Mouse (Mus musculus) frontal cortex, postnatal 14 days (tissue): ENCODE measurements around the gene Sucla2.

Source experiments
- DNase-seq, 2 experiments: peaks; one replicate each; pipeline ENCODE4 v3.0.0; 2022; ENCODE audit warnings: low spot score in 2 of 2

The Sucla2 gene

DNA sequence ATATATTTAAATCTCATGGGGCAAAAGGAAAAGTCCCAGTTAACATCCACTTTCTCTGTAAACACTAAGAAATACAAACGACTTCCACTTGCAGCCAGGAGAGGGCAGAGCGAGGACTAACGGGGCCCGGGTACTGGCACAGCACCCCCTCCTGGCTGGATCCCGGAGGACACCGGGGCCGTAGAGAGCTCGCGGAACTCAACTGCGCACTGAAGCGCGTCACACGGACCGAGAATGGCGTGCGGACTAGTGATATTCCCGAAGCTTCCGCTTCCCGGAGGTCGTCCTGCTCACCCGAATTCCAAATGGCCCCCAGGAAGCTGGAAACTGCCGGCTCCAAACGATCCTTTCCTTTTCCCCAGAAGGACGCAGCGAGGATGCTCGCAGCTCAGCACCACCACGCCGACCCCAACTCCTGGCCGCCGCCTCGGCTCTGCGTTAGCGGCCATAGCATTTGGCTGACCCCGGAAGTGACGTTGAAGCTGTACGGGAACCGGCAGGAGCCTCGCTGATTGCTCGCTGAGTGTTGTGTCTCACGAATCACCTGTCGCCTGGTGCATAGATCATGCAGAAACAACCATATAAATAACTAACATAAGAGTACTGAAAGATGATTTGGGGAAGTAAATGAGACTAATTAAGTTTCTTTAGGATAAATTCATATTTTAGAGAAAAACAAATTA, at the start of gene Sucla2:
TSS of gene Sucla2 (plus strand) at position 554 of the 683 bp plus-strand sequence.
- DNase-seq: peak; percentile 91 to 93

DNA sequence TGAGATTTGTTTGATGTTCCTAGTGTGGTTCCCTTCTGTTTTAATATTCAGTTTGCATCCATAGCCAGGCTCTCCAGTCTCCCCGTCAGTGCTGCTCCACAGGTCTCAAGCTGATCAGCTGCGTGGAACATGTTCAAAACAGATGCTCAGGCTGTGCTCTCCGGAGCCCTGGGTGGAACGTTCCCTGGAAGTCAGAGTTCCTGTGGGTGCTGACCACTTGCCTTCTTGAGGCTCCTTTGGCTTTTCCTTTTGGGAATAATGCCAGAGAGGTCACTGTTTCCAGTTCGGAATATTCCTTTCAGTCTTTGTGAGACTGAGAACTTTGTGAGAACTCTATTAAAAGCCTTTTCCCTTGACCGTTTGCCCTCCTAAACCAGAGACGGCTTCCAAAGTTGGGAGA, 49.6 kb upstream of the Sucla2 start:
- no peak for DNase-seq

DNA sequence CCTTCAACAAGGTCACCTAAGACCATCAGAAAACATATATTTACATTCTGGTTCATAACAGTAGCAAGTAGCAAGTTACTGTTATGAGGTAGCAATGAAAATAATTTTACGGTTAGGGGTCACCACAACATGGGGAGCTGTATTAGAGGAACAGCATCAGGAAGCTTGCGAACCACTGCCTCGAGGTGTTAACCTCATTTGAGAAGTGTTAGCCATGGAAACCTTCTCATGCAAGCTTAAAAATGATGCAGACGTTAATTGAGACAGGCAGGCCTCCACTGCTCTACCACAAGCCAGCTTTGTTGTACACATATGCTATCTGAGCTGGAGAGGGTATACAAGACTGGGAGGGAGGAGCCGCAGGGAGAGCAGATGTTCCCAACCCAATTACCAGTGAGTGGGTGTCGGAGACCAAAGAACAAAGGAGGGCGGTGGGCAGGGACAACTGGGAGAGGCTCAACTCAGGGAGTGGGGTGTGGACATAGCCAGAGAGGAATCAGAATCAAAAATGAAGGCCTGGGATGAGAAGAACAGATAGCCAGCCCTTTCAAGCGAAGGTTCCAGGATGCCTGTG, 48.7 kb upstream of the Sucla2 start:
- no peak for DNase-seq

DNA sequence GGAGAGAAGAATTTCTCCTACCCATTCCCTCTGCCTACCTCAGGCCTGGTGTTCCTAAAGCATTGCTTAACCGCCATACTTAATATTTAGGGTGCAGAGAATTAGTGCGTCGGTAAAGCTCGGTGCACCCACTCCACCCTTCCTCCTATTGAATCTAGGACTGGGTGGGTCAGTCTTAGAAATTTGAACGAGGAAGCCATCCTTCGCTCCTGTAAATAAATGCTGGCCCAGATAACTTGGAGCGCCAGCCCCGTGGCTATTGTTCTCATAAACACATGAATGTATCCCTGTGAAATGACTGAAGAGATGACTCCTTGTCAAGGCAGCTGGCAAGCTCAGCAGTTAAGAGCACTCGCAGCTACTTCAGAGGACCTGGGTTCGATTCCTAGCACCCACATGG, 48.0 kb upstream of the Sucla2 start:
- DNase-seq: no peak

DNA sequence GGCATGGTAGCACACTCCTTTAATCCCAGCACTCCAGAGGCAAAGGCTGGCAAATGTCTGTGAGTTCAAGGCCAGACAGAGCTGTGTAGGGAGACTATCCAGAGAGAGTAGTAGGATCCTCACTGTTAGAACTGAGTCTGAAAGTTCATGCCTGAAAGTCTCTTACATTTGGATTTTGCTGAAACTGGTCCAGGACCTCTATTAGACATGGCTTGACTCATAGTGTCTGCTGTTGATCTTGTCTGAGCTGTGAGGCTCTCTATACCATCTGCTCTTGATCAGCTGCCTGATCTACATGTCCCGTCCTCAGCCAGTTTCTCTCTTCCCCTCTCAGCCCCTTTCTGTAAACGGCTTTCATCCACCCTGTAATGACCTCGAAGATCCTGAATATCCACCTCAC, 46.8 kb upstream of the Sucla2 start:
- no peak for DNase-seq

DNA sequence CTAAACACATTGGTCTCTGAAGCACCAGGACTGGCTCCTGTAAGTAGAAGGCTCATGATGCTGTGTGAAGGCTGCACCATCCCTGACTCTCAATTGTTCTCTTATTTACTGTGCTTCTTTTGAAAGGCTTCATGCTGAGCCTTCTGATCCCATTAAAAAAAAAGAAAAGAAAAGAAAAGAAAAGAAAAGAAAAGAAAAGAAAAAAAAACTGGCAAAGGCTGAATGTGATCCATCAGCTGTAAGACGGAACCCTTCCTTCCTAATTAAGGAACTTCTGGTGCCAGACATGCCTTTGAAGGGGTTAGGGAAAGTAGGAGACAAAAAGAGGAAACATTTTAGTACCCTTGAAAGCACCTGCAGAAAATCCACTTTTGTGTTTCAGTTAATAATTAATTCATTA, 45.3 kb upstream of the Sucla2 start:
- DNase-seq: no peak

DNA sequence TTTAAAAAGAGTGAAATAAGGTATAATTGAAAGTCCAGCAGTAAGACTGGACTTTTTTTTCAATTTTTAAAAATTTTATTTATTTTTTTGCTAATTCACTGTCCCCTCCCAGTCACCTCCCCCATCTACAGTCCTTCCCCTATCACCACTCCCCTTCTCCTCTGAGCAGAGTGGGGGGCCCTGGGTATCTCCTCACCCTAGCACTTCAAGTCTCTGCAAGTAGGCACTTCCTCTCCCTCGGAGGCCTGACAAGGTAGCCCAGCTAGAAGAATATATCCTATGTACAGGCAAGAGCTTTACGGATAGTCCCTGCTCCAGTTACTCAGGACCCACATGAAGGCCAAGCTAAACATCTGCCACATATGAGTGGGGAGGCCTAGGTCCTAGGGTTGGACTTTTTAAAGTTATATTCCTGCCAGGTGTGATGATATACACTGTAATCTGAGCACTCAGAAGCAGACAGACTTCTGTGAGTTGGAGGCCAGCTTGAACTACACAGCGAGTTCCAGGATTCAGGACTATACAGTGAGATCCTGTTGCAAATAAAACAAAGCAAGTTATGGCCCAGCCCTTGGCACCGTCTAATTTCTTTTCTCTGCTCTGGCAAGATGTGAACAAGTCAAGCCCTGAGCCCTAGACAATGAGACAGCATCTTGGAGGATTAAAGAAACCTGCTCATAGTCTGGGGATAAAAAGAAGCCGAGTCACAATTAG, 41.4 kb upstream of the Sucla2 start:
- no peak for DNase-seq

DNA sequence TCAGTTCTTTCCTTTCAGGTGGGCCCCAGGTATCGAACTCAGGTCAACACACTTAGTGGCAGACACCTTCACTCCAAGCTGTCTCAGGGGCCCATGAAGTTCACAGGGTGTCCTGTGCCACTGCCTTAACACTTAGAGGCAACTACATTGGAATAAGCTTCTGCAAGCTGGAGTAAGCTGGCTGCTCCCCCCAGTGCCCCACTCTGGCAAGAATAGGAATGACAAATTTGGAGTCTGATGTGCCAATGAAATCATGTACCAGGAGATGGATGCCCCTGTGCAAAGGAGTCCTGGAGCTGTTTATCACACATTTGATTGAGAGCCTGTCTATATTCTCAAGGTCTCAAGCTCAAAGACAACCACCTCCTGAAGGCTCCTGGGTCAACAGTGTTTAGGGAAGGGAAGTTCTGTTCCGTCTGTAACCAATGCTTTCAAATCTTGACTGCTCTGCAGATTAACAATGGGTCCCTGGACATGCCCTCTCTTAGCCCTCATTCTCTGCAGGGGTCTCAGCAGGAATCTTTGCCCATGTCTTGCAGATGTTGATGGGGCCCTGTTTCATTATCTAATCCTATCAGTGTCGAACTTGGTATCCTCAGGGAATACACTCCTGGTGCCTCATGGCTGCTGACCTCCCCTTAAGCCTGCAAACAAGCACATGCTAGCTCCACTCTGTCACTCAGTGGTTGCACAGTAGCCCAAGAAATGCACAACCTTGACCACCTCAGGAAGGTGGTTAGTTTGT, 40.6 kb upstream of the Sucla2 start:
- no peak for DNase-seq

DNA sequence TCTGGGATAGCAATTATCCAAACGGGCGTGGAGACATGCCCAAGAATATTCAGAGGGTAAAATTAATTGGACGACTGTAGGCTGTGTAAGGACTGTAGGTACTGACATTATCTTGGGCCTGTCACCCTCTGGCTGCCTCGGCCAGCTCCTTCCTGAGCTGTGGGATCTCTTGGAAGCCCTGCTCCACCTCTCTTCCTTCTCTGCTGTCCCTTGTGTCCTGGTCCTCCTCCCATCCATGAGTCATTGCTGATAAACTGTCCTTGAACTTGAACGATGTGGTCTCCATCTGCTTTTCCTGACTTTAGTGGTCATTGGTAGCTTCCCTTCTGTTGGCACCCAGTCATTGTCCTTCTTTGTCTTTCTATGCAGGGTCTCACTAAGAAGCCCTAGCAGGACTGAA, 38.5 kb upstream of the Sucla2 start:
- DNase-seq: no peak

DNA sequence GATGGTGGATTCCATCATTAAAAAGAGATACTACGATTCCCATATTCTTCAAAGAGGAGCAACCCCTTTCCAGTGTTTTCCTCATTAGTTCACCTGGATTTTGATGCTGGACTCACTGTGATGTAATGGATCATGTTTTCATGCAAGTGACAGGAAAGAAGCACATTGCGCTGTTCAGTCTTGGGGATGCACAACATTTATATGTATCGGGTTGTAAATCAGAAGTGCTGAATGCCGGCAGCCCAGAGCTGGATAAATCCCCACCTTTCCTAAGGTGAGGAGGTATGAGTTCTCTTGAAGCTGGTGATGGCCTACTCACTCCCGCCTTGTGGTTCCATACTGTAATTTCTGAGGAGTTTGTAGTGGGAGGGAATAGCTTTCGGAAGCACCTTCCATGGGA, 31.8 kb upstream of the Sucla2 start:
- no peak for DNase-seq

DNA sequence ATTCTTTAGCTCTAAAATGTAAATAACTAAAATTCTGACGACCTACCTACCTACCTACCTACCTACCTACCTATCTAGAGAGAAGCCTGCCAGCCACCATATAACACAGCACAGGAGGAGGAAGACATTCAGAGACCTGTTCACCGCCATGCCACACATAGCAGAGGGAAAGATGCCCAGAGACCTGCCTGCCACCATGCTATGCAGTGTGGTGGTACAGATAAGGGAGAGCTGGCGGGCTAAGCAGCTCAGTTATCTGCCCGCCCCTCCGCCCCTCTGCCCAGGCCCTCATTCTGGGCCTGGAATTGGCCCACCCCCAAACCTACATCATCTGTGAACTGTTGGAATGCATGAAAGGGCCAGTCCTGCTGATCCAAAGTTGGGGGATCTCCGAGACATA, 31.0 kb upstream of the Sucla2 start:
- DNase-seq: no peak

DNA sequence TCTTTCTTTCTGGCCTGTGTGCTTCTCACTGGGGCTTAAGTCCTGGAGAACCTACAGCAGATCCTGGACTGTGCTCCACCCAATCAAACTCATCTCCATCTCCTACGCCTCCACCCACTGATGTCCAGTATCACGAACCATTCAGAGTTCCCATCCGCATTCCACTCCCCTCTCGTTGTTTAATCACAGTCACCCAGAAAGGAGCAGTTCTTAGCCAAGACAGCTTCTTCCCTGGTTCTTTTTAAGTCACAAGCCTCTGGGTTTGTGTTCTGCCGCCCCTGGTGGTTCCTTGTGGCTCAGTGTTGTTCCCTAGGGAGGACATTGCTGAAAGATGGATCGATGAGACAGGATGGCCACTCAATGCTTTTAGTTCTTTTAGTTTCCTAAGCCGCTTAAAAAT, 29.4 kb upstream of the Sucla2 start:
- no peak for DNase-seq

DNA sequence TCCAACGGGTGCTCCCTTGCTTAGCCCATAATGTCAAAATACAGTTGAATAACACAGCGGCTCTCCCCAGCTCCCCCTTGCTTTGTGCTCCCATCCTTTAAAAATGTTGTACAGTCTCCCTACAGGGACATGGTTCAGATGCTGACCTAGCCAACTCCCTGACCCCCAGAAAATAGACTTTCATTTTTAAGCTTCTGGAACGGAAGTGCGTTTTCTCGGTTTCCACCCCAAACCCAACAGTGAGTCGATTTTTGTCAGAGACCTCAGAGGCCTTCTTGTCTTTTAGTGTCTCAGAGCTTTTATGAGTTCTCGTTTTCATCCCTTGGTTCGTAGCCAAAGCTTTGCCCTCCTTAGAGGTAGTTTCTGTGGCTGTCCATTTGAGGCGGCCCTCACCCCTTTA, 23.8 kb upstream of the Sucla2 start:
- no peak for DNase-seq

DNA sequence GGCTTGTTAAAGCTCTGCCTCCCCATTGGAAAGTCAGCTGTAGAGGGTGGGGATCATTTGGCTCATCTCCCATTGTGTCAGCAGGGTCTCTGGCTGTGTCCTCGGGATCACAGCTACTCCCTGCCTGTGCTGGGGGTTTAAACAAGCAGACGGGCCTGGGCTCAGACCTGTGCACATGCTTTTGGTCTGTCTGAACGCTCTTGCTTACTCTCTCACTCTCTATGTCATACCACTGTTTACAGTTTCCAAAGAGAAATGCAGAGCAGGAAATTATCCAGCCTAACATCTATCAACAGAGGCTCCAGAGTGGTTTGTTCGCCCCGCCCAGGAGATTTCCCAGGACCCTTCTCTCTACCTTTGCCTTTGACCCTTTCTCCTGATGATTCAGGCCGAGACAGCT, 23.4 kb upstream of the Sucla2 start:
- no peak for DNase-seq

DNA sequence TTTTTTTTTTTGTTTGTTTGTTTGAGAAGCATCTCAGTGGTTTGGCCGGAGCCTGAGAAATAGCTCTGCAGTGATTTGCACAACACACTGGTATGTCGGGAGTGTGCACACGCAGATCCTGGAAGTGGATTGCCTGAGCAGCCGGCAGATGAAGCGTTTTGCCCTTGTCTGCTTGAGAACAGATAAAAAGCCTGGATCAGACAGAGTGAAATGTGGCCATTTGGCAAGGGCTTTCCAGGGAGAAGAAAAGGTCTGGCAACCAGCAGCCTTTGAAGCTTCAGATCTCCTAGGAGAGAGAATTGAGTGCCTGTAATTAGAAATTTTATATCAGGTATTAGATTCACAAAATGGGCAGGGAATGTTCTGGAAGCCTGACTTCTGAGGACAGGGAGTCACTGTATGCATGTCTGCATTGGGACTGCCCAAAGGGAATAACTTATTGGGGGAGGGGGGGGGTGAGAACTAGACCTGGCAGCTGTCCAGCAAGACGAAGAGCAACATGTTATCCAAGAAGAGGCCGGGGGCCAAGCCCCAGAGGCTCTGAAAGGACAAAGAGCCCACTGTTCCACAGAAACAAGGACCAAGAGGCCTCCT, 22.4 kb upstream of the Sucla2 start:
- peak in 1 of 2 experiments; percentile 14 for DNase-seq

DNA sequence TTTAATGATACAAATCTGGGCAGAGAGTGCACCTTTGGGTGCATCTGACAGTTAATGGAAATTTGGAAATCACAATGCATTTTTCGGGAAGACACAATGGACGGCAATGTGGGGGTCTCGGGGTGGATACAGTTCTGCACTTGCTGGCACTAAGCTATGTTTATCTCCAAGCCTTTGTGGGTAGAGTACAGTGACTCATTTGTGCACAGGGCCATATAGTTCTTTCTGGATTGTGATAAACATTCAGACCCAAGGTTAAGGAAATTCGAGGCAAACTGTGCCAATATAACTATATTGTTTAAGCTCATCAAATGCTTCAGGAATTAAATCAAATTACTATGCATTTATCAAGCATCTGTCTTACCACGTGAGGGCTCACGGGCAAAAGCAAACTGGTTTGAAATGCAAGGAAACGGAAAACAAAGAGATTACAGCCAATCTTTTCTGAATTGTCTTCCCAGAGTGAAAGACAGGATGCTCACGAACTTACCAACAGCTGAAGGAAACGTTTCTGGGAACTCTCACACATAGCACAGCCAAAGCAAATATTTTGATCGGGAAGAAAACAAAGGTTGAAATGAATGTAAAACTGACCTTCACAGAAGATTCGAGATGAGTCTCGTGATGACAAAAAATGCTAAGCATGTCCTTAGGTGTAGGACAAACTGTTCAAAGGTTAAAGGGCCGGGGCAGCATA, 21.7 kb upstream of the Sucla2 start:
- DNase-seq: no peak

DNA sequence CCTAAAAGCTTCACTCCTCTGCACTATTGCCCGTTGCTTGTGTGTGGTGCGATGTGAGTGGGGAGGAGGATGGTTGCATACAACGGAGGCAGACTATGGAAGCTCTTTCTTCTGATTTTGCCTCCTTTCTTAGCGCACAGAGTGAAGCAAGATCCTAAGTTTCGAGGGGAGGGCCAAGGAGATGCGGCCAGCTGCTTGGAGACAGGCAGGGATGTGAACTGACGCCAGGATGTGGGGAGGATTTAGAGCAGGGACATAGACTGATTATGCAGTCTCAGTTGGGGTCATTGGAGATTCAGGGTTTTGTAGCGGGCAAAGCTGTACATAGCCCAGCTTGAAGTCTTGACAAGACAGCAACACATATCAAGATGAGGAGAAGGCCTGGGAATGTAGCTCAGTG, 18.8 kb upstream of the Sucla2 start:
- DNase-seq: no peak

DNA sequence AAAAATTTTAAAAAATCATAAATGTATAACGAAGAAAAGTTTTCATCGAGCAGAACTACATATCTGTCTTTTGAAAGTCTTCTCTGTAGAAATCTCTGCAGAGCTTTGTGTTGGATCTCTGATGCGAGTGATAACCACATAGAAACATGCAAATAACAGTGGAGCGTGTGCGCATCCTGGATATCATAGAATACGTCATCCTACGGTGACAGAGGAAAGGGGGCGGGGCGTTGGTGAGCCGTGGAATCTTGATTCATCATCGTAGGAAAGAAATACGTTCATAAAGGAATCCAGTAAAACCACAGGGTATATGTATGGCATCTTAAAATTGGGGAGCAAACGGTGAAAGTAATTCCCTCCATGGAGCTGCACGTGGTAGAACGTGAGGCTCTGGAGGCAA, 17.9 kb upstream of the Sucla2 start:
- no peak for DNase-seq

DNA sequence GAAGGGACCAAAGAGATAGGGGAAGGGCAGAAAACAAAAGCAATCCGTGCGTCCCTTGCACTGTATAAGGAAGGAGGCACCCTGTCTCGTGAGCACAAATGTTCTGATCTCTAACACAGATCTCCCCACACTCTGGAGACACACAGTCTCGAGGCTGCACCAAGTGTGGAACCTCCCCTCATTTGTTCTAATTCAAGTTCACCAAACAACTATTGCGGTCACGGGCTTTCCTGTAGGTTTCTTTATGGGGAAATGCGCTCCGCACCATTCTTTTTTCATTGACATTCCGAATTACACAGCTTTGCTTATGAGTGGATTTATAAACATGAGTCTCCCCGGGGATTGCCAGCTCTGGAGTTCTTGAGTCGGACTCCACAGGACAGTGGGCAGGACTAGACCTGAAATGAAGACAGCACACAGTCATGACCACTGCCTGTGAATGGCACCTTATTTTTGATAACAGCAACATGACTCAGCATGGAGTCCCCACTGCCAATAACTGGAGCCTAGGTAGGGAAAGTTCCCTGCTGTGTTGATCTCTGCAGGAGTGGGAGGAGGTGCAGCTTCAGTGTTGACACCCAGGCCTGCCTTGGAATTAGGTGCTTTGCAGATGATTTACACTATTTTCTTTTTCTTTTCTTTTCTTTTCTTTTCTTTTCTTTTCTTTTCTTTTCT, 17.3 kb upstream of the Sucla2 start:
- DNase-seq: no peak

DNA sequence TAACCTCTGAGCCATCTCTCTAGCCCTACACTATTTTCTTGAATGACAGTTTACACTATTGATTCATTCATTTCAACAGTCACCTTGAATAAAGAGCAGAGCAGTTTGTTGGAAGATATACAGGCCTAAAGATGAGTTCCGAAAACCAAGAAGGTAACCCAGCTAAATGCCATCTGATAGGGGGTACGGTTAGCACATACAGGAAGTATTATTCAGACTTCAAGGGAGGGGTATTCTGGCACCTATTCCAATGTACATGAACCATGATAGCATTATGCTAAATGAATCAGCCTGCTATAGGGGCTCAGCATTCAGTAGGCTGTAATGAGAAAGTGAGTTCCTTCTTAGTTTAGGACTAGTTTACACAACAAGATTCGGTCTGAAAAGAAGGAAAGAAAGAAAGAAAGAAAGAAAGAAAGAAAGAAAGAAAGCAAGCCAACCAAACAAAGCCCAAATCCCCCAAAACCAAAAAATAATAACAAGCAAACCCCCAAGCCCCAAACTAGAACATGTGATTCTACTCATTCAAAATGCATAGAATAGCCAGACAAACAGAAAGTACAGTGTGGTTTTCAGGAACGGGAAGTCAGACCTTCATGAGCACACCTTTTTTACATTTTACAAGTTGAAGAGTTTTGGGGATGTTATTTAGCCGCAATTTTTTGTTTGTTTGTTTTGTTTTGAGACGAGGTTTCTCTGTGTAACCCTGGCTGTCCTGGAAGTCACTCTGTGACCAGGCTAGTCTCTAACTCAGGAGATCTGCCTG, 16.3 kb upstream of the Sucla2 start:
- no peak for DNase-seq
